Mouse (Mus musculus) thymus, adult 2 months (tissue): ENCODE measurements around the gene Kif1c. TPM values are rescaled to one million over a fixed set of nuclear protein-coding genes. Genes with fewer than 3 reads are reported as not detected.

Source experiments
- DNase-seq: peaks from one replicate; pipeline ENCODE4 v3.0.0; 2021
- H3K27ac ChIP-seq: fragments of 200-500 bp; 2 replicates; pipeline ENCODE4 v1.5.1; 2012; ENCODE audit warnings: low read length, control low read depth; ENCODE audit not compliant: control insufficient read depth, insufficient read depth
- H3K27me3 ChIP-seq: fragments of 200-500 bp; 2 replicates; pipeline ENCODE4 v1.6.1; 2012; ENCODE audit warnings: mild to moderate bottlenecking, low read length, moderate library complexity, mixed read lengths; ENCODE audit not compliant: control insufficient read depth, insufficient read depth
- H3K36me3 ChIP-seq: fragments of 200-500 bp; 2 replicates; pipeline ENCODE4 v1.6.1; 2012; ENCODE audit warnings: mild to moderate bottlenecking, low read length, moderate library complexity; ENCODE audit not compliant: control insufficient read depth, insufficient read depth
- H3K4me1 ChIP-seq: fragments of 200-500 bp; replicated peaks from 2 replicates; pipeline ENCODE4 v1.6.1; 2012; ENCODE audit warnings: low read length; ENCODE audit not compliant: control insufficient read depth, insufficient read depth
- H3K4me3 ChIP-seq: fragments of 200-500 bp; 2 replicates; pipeline ENCODE4 v1.5.1; 2012; ENCODE audit warnings: mild to moderate bottlenecking, low read length, control low read depth, moderate library complexity; ENCODE audit not compliant: control insufficient read depth, insufficient read depth
- CTCF ChIP-seq: fragments of 200-500 bp; IDR thresholded peaks from 2 replicates; pipeline ENCODE4 v1.5.1; 2012; ENCODE audit warnings: mild to moderate bottlenecking, control low read depth, low read length, moderate library complexity, borderline replicate concordance; ENCODE audit not compliant: control insufficient read depth, poor library complexity, insufficient read depth; ENCODE audit errors: extremely low read depth
- POLR2A ChIP-seq: fragments of 200-500 bp; IDR thresholded peaks from 2 replicates; pipeline ENCODE4 v1.6.1; 2012; ENCODE audit warnings: mild to moderate bottlenecking, low read length, control low read depth, moderate library complexity; ENCODE audit not compliant: control insufficient read depth, poor library complexity, insufficient read depth; ENCODE audit errors: extremely low read depth
- WGBS: fragments of 180-500 bp; shearing (Covaris S2); methylation state at CpG from one replicate; pipeline ENCODE4 v1.1.7; 2018; 5-methylcytosine and 5-hydroxymethylcytosine counted together
- polyA plus RNA-seq: library from polyadenylated mRNA; depleted of rRNA; stranded (reverse); fragments of >200 nt; gene quantifications from 2 replicates; pipeline ENCODE4 v1.2.3, GENCODE M21; 2012

Kif1c gene
- polyA plus RNA-seq, 1 experiment: 32.1 TPM

DNA sequence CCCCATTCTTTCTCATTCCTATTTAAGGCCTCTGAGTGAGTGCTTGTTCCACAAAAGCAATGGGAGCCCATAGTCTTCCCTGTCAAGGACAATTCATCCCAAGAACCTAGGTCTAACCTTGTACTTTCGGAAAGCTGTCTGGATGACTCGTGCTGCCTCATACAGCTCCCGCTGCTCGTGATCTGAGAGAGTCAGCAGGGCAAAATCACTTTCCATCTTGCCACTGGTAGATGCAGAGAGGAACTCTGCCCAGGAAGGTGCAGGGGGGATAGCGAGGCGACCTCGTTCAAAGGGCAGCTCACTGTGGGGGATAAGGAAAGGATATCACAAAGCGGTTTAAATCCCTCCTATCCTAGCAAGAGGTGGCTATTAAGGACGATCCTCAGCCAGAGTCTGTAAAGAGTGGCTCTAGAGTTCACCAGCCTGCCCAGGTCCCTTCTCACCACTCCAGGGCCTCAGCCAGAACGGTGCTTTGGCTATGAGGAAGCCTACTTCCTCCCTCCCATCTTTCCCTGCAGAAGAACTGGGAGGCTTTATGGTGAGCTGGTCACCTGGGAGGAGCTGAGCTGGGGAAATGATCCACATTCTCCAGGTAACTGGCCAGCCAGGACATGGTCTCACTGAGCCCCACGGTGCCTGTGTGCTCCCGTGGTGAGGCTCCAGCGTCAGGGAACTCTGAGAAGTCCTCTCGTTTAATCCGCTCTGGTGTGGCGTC, 28.9 kb upstream of the Kif1c start:
- no peak overlapping the region for H3K4me3 ChIP-seq
- no peak for DNase-seq
- H3K27ac ChIP-seq: no peak overlapping the region
- peaks cover 21% of the 10 kb centered on the region for H3K4me1 ChIP-seq
- WGBS: 95% methylated on average over 16 of the region's 16 CpGs
- H3K27me3 ChIP-seq: no peaks in the 10 kb centered on the region
- no peak for TF ChIP-seq POLR2A
- no peak for TF ChIP-seq CTCF
- H3K36me3 ChIP-seq: no peaks in the 10 kb centered on the region

DNA sequence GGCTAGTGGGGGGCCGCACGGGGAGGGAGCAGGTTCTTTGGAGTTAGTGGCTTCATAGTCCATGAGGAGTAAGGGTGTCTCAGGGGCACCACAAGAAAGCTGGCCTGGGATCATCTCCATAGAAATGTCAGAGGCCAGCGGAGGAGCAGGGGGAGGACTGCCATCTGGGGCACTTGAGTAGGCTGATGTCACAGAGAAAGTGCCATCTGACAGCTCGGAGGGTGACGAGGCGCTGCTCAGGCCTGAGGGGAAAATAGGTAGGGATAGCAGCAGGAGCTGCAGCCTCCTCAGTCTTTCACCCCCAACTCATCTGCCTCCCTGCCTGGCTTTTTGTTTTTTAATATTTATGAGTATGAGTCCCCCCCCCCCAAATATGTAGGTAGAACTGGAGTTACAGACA, 26.3 kb upstream of the Kif1c start:
- peaks cover 2% of the 10 kb centered on the region; the same call in 1 of the 2 replicates for H3K36me3 ChIP-seq

DNA sequence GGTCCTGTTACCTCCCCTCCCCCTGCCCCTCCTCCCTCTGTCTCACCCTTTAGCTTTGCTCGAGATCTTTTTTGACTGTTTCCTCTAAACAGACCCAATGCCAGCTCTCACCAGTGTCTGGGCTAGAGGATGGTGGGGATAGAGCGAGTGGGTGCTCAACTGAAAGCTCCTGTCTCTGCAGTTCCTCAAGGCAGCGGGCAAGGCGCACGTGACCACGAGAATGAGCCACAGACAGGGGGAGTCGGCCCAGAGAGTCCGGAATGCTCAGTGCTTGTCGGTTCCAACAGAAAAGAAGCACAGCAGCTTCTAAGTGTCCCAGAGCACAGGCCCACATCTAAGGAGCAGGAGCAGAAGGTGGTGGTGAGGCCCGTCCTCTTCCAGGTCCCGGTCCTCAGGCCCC, 25.8 kb upstream of the Kif1c start:
- WGBS: 43% methylated on average over 11 of the region's 11 CpGs
- Histone ChIP-seq H3K36me3 (peaks cover 7% of the 10 kb centered on the region; the same call in 1 of the 2 replicates), H3K4me3 (no peak overlapping the region), H3K4me1 (peaks cover 10% of the 10 kb centered on the region), H3K27me3 (no peaks in the 10 kb centered on the region), H3K27ac (no peak overlapping the region)
- no peak for TF ChIP-seq CTCF
- no peak for TF ChIP-seq POLR2A
- no peak for DNase-seq

More for the DNA sequence above, 26.3 kb upstream of the Kif1c start:
- DNase-seq: no peak
- no peak for TF ChIP-seq POLR2A
- TF ChIP-seq CTCF: no peak
- Histone ChIP-seq H3K4me1 (peaks cover 10% of the 10 kb centered on the region), H3K27ac (no peak overlapping the region), H3K4me3 (no peak overlapping the region), H3K27me3 (no peaks in the 10 kb centered on the region)
- WGBS: 98% methylated on average over 6 of the region's 6 CpGs

- Histone ChIP-seq H3K36me3 (peaks cover 7% of the 10 kb centered on the region), H3K4me3 (no peak overlapping the region), H3K27me3 (no peaks in the 10 kb centered on the region), H3K4me1 (peaks cover 6% of the 10 kb centered on the region), H3K27ac (no peak overlapping the region)
- WGBS: 95% methylated on average over 9 of the region's 9 CpGs
- no peak for DNase-seq
- TF ChIP-seq POLR2A (no peak), CTCF (no peak)
These were observed 22.3 kb upstream of the Kif1c start for GRCm38 (mm10) chr11:70678092-70678491.

DNA sequence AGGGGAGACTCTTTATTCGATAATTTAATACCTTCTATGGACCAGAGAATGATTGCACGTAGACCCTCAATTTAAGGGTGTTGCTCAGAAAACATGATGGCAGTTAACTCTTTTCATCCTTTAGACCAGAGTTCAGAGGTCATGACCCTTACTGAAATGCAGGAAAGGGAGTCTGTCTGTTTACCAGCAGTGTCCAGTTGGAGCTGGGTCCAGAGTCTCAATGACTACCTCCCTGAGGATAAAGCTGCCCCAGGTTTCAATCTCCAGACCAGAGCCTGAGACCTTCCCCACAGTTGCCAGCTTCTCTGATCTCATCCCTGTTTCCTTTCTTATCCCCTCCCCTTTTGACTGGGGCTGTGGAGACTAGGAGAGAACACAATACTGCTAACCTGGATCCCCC, 21.8 kb upstream of the Kif1c start:
- no peaks in the 10 kb centered on the region for H3K27me3 ChIP-seq
- 95% methylated on average over 2 of the region's 2 CpGs for WGBS
- H3K4me3 ChIP-seq: no peak overlapping the region
- no peak for TF ChIP-seq CTCF
- no peak for TF ChIP-seq POLR2A
- peaks cover 6% of the 10 kb centered on the region for H3K4me1 ChIP-seq
- no peak overlapping the region for H3K27ac ChIP-seq
- no peak for DNase-seq
- peaks cover 7% of the 10 kb centered on the region for H3K36me3 ChIP-seq

DNA sequence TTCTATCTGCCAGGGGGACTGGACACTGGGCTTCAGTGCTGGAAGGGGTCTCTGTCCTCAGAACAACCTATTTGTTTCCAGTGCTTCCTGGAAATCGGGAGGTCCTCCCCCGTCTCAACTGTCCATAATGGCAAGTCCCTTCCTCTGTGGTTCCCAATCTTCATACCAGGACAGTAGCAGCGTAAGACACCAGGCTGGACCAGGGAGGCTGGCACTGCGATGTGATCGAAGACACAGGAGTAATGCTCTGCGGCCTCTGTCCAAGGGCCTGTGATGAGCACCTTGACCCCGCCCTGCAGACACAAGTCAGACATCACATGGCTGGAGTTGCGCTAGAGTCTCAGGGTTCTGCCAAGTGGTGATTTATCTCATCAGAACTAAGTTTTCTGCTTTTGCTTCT, 21.0 kb upstream of the Kif1c start:
- Histone ChIP-seq H3K36me3 (peaks cover 10% of the 10 kb centered on the region), H3K27ac (no peak overlapping the region), H3K4me1 (peaks cover 3% of the 10 kb centered on the region), H3K4me3 (no peak overlapping the region), H3K27me3 (no peaks in the 10 kb centered on the region)
- no peak for DNase-seq
- no peak for TF ChIP-seq CTCF
- TF ChIP-seq POLR2A: no peak
- 94% methylated on average over 8 of the region's 8 CpGs for WGBS
